Mouse (Mus musculus) adrenal gland, postnatal 14 days (tissue): ENCODE results near the gene Olfr221. TPM values are rescaled to one million over a fixed set of nuclear protein-coding genes. Genes with fewer than 3 reads are reported as not detected.
"Not testable (repeated sequence)": the region's sequence is repeated elsewhere in the genome, so short reads cannot be mapped to it uniquely, and the experiment has no call there.

Experiments
- DNase-seq: peaks from one replicate; pipeline ENCODE4 v3.0.0; 2021; ENCODE audit warnings: mixed read lengths
- long read RNA-seq, 2 experiments: library from polyadenylated mRNA; stranded (forward); transcript quantifications; one replicate each; pipeline ENCODE4 v2.0.0; 2021
- total RNA-seq: library from RNA; stranded (reverse); gene quantifications from 2 replicates; pipeline ENCODE4 v1.2.3, GENCODE M21; 2021

Olfr221 gene
- total RNA-seq = not detected in 2 replicates
- long read RNA-seq, experiment 1 = 0 reads
- long read RNA-seq, experiment 2 = 0 reads

DNA sequence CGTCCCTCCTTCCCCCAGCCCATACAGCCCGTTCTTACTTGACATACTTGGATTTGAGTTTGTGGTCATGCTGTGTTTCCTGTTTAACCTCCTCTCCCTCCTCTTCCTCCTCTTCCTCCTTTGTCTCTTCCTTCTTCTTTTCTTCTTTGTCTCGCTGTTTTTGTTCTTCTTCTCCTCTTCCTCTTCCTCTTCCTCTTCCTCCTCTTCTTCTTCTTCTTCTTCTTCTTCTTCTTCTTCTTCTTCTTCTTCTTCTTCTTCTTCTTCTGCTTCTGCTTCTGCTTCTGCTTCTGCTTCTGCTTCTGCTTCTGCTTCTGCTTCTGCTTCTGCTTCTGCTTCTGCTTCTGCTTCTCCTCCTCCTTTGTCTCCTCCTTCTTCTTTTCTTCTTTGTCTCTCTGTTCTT, at the start of gene Olfr221:
Gene Olfr221, minus strand, starts transcription at position 101 of the 400 bp plus-strand sequence.
- DNase-seq = not testable (repeated sequence)

DNA sequence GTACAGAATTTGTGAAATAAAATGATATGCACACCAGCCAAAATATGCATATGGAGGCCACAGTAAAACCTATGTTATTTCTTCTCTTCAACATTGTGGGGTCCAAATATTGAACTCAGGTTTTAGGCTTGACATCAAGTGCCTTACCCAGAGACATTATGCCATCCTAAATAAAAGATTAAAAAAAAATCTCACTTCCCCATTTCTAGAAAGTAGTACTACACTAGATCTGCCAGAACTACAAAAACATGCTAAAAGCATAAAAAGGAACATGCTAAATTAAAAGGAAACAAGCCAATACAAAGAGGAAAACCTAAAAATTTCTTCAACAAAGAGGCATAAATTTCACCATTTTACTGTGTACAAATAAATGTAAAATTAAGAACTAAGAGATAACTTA, 40.8 kb upstream of the Olfr221 start:
- DNase-seq = no peak

DNA sequence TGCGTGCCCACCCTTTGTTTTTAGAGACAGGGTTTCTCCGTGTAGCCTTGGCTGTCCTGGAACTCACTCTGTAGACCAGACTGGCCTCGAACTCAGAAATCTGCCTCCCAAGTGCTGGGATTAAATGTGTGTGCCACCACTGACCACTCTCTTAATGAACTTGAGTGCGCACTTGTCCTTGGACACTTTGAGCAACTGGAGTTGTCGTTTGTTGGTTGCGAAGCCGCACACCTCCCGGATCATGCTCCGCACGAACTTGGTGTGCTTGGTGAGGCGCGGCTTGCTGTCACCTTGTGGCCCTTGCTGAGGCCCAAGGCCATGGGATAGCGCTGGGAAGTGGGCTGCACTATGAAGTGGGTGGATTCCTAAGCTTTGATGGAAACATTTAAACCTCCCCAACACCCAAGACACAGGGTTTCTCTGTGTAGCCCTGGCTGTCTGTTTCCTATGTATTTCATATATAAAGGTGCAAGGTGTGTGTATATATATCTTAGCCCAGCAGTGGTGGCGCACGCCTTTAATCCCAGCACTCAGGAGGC, 29.4 kb upstream of the Olfr221 start:
- peak; percentile 11 for DNase-seq

DNA sequence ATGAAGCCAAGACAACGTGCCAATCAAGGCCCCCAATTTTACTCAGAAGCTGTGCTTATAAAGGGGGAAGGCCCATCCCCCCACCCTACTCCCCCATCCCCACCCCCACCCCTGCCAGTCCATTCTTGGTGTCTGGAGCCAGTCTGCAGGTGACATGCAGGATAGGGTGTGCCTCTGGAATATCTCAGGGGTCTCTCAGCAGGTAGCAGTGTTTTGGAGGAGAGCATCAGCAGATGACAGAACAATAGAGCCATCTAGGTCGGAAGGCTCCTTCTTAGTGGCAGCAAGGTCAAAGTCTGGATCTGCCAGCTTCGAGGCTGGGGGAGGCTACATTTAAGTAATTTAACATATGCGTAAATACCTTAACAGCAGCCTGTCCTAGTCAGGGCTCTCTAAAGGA, 23.9 kb upstream of the Olfr221 start:
- DNase-seq = no peak

DNA sequence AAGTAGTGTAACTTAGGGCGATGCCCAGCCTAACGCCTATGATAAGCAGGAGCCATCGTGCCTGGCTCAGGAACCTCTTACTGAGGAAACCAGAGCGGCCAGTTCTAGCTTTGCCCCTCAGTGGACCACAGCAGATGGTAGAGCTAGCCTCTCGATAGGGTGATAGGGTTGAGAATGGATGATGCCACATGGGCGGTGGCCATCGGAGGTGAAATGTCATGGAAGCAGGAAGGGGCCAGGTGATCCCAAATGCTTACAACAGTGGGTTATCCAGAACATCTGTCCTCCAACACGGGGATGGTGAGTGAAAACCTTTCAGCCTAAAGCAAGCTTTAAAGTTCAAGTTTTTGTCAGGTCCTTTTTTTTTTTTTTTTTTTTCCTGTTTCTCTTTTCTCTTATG, 19.5 kb upstream of the Olfr221 start:
- no peak for DNase-seq

DNA sequence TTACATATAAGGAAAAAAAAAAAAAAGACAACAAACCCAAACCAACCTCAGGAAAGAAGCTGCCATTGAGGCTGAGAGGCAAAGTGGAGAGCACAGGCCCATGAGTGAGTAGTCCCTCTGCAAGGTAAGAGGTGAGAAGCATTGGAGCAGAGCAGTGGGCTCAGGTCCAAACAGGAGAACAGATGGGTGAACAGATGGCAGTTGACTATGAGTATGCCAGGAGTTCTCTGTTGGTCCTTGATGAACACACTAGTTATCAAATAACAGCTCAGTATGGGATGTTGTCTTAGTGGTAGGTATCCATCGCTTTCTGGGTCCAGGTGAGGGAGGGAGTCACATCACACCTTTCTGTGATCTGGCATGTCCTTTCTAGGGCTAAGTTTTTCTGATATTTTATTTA, 18.5 kb upstream of the Olfr221 start:
- no peak for DNase-seq

DNA sequence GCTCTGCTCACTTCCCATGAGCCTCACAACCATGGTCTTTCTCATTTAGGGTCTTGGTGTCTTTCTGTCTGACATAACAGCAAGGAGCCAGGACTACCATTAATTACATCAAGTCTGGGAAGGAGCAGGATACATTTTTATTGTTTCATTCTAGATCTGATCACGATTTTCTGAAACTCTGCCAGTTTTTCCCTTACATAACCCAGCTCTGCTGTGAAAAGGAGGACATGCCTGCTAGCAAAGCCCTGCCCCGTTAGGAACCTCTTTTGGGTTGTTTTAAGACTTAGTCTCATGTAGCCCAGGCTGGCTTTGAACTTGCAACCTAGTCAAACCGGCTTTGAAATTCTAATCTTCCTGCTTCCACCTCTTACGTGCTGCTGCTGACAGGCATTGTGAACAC, 17.7 kb upstream of the Olfr221 start:
- no peak for DNase-seq

DNA sequence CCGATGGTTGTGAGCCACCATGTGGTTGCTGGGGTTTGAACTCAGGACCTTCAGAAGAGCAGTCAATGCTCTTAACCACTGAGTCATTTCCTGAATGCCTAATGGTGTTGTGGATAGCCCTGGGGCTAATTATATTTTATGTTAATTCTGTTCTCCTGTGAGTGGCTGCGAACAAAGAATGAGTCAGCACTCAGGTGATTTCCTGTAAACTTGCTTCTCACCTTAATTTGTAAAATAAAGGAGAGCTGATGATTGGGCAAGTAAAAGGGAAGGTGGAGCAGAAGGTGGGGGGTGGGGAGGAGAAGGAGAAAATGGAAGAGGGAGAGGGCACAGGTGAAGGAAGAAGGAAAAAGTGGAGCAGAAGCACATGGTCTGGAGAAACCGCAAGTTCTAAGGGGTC, 10.5 kb upstream of the Olfr221 start:
- not testable (repeated sequence) for DNase-seq

DNA sequence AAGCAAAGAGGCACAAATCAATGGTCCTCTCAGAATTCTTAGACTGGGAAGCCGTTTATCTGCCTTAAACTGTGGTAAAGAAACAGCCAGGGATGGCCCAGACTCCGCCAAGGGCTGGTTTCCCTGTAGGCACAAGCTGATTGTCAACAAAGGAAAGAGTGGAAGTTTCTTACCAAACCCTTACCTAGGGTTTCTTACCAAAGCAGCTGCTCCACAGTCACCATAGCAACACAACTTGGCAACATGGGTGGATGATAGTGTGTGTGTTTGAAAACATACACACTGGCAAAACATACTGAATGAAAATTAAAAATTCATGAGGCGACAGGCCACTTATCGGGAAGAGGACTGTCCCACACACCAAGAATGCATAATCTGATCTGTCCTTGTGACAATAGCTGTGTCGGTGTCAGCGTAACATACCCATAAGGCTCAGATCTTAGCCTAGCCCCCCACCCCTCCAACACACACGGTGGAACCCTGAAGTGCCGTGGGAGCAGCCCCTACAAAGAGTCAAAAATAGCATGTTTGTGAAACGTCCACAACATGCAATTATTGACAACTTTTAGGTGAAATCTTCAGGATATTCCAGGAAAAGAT, 3.8 kb upstream of the Olfr221 start:
- no peak for DNase-seq

DNA sequence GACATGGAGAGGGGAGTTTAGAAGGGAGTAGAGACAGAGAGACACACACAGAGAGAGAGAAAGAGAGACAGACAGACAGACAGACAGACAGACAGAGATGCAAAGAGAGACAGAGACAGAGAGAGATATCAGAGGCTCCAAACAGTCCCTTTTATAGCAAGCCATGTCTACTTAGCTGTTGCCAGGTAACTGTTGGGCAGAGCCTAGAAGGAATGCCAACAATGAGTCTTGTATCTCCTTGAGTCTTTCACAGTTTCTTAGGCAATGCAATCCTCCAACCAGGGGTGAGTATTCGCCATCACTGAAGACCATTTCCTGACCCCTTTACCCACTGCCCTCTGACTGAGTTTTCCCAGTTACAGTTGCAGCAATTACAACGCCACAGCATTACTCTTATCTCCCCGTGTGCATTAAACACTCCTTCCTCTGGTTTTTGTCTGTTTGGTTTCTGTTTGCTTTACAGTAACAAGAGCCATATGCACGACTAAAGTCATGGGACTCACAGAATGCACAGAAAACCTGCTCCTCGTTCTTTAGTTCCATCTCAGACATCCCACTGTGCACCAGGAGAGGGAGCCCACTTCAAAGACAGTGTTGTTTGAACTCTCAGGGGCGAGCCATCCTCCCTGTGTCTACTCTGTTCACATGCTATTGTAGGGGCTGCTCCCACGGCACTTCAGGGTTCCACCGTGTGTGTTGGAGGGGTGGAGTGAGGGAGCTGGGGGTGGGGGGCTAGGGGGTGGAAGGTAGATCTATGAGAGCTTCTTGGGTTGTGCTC, 2.8 kb upstream of the Olfr221 start:
- DNase-seq = peak; percentile 48

DNA sequence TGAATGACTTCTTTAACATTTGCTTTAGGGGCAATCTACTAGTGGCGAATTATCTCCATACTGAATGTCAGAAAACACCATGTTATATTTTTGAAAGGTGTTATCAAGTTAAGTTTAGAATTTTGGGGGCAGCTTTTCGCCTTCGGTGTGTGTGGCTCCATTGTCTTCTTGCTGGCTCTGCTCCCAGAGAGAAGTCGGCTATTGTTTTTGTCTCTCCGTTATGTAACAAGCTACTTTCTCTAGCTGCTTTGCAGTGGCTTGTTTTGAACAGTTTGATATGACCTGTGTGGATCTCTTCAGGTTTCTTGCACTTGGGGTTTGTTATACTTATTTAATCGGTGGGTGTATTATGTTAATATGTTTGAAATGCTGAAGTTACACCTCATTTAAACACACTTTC, 1.2 kb upstream of the Olfr221 start:
- no peak for DNase-seq

DNA sequence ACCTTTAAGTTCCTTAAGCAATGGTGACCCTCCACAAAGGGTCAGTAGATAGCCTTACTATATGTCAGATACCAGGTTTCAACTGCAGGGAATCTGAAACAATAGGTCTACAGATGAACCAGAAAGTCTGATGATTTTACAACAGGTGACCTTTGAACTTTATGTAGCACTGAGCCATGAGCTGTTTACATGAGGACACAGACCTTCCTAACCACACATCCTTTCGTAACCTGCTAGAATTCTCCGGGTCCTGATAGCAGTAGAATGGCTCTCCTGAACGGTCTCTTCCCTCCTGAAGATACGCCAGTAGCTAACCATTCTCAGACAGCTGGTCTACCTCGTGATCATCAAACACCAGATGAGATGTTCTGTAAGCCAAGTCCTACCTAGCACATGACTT, 2.9 kb downstream of the Olfr221 start:
- DNase-seq = no peak

DNA sequence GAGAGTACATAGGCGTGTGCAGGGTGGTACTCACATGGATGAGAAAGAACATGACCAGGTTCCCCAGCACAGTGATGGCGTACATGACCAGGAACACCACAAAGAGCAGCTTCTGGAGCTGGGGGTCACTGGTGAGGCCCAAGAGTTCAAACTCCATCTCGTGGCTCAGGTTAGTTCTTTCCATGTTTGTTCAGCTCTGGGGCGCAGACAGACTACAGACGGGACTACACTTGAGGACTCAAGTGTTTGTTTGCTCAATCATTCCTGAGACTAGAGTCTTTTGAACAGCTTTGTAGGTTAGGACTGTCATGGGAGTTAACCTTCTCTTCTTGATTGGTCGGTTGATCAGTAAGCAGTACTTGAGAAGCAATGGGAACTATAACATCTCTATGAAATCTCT, 6.3 kb downstream of the Olfr221 start:
- DNase-seq = no peak

DNA sequence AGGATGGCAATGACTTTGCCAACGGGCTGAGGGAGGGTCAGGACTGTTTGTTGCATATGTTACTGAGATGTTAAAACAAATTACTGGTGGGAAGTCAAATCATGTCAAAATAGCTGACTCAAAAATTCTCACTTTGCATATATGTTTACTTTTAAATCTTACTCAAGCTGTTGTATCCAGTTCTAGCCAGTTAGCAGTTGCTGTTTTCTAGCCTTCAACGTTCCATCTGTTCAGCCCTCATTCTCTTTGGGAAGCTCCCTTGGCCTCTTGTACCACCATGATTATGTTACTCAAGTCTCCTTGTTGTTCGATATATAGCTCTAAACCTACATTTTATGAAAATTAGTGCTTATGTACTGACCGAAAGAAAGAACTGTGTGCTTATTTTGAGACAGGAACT, 15.9 kb downstream of the Olfr221 start:
- no peak for DNase-seq

DNA sequence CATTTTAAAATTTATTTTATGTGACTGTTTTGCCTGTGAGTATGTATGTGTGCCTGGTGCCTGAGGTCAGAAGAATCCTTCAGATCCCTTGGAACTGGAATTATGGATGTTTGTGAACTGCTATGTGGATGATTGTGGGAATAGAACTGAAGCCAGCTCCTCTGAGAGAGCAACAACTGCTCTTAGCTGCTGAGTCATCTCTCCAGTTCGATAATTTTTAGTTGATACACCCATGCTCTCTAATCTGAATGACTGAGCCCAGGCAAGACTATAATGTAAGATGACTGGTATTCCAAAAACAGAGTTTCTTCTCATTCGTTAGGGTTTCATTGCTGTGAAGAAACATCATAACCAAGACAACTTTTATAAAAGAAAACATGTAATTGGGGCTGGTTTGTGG, 18.1 kb downstream of the Olfr221 start:
- no peak for DNase-seq

DNA sequence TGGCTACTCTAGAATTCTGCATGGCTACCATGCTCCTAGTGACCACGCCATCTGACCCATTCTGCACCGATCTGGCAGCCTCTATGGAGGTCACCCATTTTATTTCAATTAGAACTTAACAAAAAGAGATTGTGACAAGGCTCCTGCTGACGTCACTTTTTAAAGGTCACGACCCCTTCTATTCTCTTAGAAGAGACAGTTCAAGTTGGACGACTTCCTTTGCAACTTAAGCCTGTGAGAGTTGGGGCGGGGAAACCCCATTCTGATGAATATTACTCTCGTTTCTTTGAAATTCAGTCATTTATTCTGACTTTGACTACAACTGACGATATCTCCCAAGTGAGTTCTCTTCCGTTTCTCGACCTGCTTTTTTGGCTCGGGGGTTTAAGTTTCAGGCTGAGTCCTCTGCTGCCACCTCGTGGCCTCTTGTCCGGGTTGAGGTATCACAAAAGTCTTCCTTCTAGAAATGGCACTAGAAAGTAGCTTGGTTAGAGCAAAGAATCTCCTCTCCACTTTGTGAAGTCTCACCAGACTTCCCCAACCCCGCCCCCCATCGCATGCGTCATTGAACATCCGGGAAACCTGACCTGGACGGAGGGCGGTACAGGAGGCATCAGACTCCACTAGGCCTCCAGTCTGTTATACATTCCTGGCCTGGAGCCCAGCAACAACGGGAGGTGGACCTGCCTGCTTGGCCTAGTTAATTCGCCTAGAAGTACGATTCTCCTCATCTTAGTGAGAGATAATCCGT, 19.4 kb downstream of the Olfr221 start:
- peak; percentile 97 for DNase-seq

DNA sequence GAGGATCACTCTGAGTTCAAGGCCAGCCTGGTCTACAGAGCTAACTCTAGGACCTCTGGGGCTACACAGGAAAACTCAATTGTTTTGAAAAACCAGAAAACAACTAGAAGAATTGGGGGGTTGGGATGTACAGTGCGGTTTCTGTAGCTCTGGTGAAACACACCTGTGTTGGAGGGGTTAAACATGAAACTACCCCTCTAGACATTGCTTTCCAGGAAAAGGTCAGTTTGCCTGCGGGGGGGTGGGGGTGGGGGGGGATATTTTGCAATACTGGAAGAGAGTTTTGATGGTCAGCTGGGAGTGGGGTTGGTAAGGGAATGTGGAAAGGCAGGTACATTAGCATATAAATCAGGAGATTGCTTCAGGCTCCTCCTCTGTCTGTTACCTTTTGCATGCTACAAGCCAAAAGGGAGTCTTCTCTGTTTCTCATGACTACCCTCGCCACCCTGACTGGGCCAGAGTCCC, 20.0 kb downstream of the Olfr221 start:
- DNase-seq = no peak

DNA sequence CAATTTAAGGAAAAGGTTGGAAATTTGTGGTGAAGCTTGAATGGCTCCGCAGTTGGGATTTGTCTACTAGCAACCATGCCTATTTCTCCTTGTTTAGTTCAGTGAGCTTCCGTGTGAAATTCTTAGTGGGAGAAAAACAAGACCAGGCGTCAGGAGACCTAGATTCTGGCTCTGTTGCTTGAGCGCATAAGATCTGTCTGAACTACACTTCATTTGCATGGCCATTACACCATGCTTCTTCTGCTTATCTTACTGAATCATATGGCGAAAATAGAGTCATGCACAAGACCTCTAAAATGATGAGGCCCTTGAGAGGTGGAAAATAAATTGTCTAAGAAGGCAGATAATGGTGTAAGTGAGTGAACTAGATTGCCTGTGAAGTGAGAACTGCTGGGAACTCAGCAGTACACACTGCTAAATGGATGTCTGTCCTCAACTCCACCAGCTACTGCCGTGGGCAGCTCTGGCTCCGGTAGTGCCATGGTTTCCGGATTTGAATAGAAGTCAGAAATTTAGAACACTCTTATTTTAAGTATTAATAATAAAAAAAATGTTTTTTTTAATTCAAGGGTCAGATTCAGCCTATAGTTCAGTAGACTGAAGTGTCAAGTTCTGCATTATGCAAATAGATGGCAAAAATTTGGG, 20.6 kb downstream of the Olfr221 start:
- no peak for DNase-seq

DNA sequence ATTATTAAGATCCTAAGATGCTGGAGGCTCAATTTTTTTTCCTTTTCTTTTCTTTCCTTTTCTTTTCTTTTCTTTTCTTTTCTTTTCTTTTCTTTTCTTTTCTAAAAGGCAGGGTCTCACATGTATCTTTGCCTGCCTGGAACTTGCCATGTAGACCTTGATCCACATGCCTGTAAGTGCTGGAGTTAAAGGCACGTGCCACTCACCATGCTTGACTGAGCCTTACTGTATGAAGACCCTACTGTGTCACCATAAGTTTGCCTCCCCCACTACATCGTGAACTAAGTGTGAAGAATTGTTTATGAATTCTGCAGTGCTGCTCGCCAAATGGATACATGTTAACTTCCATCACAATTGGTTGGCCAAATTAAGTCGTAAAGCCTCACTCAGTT, 21.1 kb downstream of the Olfr221 start:
- no peak for DNase-seq

DNA sequence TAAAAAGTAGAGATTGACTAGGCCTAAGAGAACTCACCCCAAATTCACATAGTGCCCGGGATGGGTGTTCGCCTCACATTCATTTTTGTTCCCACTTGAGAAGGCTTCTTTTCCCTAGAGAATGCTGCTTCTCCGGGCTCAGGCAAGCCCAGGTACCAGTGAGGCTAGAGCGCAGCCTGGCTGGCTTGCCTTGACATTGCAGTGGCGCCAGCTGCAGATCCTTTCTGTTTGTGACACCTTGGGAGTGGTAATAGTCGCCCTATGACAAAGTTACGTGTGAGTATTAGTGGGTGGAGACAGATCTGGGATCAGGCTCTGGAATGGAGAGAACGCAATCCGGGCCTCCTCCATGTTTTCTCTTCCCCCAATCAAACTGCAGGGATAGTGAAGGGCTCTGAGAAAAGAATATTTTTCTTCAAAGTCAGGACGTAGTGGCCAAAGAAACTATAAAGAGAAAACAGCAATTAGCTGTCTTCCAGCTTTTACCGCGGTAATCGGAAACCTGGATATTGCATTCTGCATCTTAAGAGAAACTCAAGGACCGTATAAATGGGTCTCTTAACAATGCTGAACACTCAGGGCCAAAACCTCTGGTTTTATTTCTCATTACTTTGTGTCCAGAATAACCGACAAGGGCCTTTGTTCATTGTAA, 21.6 kb downstream of the Olfr221 start, which contains the start of gene Zfp219:
Gene Zfp219, minus strand, starts transcription at position 248 of the 652 bp plus-strand sequence.
- peak; percentile 88 for DNase-seq

DNA sequence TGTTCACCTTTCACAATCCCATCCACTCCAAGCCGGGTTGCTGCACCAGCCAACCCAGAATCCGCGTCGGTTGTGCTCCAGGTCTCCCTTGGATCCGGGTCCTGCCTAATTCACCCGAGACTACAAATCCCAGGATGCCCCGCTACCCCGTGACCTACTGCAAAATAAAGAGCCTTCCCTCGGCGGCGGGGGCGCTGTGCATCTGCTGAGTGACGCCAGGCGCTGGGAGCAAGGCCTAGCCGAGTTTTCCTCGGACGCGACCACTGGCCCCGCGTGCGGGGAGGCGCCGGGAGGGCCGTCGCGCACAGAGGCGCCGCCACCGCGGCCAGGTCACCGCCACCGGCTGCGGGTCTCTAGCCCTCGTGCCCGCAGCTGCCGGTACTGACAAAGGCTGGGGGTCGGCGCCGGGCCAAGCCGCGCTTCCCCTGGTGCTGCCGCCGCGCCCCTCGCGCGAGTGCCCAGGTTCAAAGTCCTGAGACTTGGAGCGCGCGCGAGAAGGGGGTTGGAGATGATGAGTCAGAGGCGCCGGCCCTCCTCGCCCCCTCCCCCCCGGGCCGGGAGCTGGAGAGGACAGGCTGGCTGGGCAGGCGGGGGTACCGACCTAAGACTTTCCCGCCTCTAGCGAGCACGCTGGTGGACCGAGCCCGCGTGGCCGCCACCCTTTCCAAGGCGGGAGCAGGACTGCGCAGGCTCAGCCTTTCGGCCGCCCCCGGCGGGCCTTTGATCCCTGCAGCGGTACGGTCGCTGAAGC, 22.5 kb downstream of the Olfr221 start:
- peak; percentile 99 for DNase-seq
